Mouse (Mus musculus) midbrain, embryonic 11.5 days (tissue): ENCODE measurements around the gene Mfsd2b. TPM values are rescaled to one million over a fixed set of nuclear protein-coding genes. Genes with fewer than 3 reads are reported as not detected.
"Not testable (repeated sequence)": the region's sequence is repeated elsewhere in the genome, so short reads cannot be mapped to it uniquely, and the experiment has no call there.

Source experiments
- ATAC-seq: fragments of 200-750 bp; cut with Nextera tagmentation; 2 replicates; pipeline ENCODE4 v1.8.0; 2017; ENCODE audit warnings: moderate TSS enrichment, moderate library complexity; ENCODE audit not compliant: low FRiP score
- DNase-seq: peaks from one replicate; pipeline ENCODE4 v3.0.0; 2015; ENCODE audit warnings: low spot score; ENCODE audit errors: missing footprints
- H3K27ac ChIP-seq: fragments of 300-500 bp; sonication (generic); 2 replicates; pipeline ENCODE4 v1.5.1; 2014; ENCODE audit warnings: low read depth, low read length
- H3K27me3 ChIP-seq: fragments of 300-500 bp; sonication (generic); 2 replicates; pipeline ENCODE4 v1.6.1; 2014; ENCODE audit warnings: mild to moderate bottlenecking, low read length, moderate library complexity, mixed read lengths; ENCODE audit not compliant: control insufficient read depth, insufficient read depth
- H3K36me3 ChIP-seq: fragments of 300-500 bp; sonication (generic); 2 replicates; pipeline ENCODE4 v1.6.1; 2014; ENCODE audit warnings: mild to moderate bottlenecking, low read length, moderate library complexity, mixed read lengths; ENCODE audit not compliant: control insufficient read depth, insufficient read depth
- H3K4me1 ChIP-seq: fragments of 300-500 bp; sonication (generic); 2 replicates; pipeline ENCODE4 v1.6.1; 2014; ENCODE audit warnings: low read length; ENCODE audit not compliant: control insufficient read depth, insufficient read depth
- H3K4me2 ChIP-seq: fragments of 300-500 bp; sonication (generic); 2 replicates; pipeline ENCODE4 v1.6.1; 2014; ENCODE audit warnings: mild to moderate bottlenecking, moderate library complexity
- H3K4me3 ChIP-seq: fragments of 300-500 bp; sonication (generic); 2 replicates; pipeline ENCODE4 v1.5.1; 2014; ENCODE audit warnings: low read depth, low read length
- H3K9ac ChIP-seq: fragments of 300-500 bp; sonication (generic); 2 replicates; pipeline ENCODE4 v1.6.1; 2014; ENCODE audit warnings: low read length
- H3K9me3 ChIP-seq: fragments of 300-500 bp; sonication (generic); 2 replicates; pipeline ENCODE4 v1.6.1; 2016; ENCODE audit warnings: low read length; ENCODE audit not compliant: control insufficient read depth
- WGBS: fragments of 180-500 bp; shearing (Covaris S2); extraction: QIAGEN DNeasy Blood & Tissue Kit; methylation state at CpG from one replicate; pipeline ENCODE4 v1.1.7; 2014; 5-methylcytosine and 5-hydroxymethylcytosine counted together
- polyA plus RNA-seq: library from polyadenylated mRNA; unstranded; fragments of >200 nt; fragmentation: Nextera tagmentation; extraction: Ambion mirVana; gene quantifications from 2 replicates; pipeline ENCODE4 v1.2.1, GENCODE M21; 2014

Mfsd2b gene
- polyA plus RNA-seq, 1 experiment from 2014 or later: 3.6 TPM

DNA sequence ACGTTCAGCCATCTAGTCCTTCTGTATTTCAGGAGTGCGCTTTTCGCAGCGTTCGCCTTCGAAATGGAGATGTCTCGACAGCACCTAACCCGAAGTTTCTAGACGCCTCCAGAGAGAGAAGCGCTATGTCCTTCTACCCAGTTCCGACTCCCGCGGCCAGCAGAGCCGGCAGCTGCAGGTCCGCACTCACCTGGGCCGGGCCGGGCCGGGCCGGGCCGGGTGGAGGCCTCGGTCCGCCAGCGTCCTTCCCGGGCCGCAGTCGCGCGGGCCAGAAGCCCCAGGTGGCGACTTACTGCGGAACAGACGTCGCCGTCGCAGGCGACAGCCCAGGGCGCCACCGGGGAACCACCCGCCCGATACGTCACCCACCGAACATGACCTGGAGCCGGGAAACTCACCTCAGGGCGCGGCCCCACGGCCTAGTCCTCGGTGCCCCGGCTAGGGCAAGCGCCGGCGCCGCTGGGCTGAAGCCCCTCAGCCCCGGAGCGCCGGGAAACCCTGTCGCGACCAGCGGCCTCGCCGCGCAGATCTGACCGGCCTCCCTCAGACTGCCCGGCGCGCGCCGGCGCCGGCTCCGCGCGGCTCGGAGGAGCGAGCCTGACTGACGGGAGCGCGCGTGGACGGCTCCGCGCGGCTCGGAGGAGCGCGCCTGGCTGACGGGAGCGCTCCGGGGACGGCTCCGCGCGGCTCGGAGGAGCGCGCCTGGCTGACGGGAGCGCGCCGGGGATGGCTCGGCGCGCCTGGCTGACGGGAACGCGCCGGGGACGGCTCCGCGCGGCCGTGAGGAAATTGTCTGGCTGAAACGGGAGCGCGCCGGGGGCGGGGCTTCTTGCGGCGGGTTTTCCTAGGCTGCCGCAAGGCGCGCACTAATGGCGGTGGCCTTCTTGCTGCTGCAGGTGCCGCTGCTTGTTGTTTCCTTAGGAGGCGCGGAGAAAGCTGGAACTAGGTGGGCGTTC is 33.1 kb upstream of the Mfsd2b start, which contains the start of gene Ubxn2a:
Gene Ubxn2a, minus strand, starts transcription at position 755 of the 956 bp plus-strand sequence.
- peak within 1 kb of the TSS; percentile 76 for H3K9ac ChIP-seq
- peak within 1 kb of the TSS; percentile 57 for H3K4me3 ChIP-seq
- under 1% methylated on average over 113 of the region's 125 CpGs for WGBS
- H3K27ac ChIP-seq: no peak within 1 kb of the TSS; the same call in 1 of the 2 replicates
- no peaks in the 10 kb centered on the region for H3K4me1 ChIP-seq
- peak within 1 kb of the TSS; percentile 89 for H3K4me2 ChIP-seq
- peak; percentile 99 for DNase-seq
- peak; percentile 95 for ATAC-seq
- no peaks in the 10 kb centered on the region for H3K36me3 ChIP-seq
- no peaks in the 10 kb centered on the region for H3K9me3 ChIP-seq
- H3K27me3 ChIP-seq: no peaks in the 10 kb centered on the region

DNA sequence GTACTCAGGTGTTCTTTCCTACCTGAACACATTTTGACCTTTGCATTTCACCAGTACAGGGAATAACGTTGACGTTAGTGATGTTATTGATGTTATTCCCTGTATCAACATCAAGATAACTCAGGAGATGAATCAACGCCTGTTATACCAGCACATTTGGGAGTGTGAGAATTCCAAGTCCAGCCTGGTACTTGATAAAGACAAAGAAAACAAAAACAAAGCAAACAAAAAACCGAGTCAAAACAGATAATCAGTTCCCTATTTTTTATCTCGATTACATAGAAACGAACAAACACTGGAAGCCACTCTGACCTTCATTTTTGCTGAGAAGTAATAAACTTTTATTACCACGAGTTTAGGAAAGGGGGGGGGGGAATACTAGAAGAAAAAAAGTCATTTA is 32.3 kb upstream of the Mfsd2b start:
- Histone ChIP-seq H3K27ac (no peak overlapping the region), H3K9me3 (no peaks in the 10 kb centered on the region), H3K4me3 (peak overlapping the region; percentile 57), H3K4me1 (no peaks in the 10 kb centered on the region), H3K27me3 (no peaks in the 10 kb centered on the region), H3K36me3 (no peaks in the 10 kb centered on the region), H3K4me2 (peak overlapping the region; percentile 89), H3K9ac (peak overlapping the region; percentile 76)
- ATAC-seq: no peak
- 66% methylated on average over 7 of the region's 7 CpGs for WGBS
- DNase-seq: no peak

DNA sequence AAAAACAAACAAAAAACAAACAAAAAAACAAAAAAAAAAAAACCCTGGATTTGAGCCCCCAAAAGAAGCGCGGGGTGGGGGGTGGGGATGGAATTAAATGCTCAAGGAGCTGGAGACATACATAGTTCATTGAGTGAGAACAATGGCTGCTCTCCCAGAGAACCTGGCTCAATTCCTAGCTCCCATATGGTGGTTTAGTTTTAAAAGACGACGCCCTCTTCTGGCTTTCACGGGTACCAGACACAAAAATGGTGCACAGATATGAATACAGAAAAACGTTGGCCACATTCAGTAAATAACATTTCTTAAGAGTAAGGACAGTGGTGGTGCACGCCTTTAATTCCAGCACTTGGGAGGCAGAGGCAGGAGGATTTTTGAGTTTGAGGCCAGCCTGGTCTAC is 31.8 kb upstream of the Mfsd2b start:
- Histone ChIP-seq H3K9ac (no peak overlapping the region), H3K4me1 (no peaks in the 10 kb centered on the region), H3K27me3 (no peaks in the 10 kb centered on the region), H3K9me3 (no peaks in the 10 kb centered on the region), H3K4me3 (no peak overlapping the region), H3K27ac (no peak overlapping the region), H3K36me3 (no peaks in the 10 kb centered on the region), H3K4me2 (no peak overlapping the region)
- WGBS: 77% methylated on average over 7 of the region's 7 CpGs
- ATAC-seq (no peak), DNase-seq (no peak)

DNA sequence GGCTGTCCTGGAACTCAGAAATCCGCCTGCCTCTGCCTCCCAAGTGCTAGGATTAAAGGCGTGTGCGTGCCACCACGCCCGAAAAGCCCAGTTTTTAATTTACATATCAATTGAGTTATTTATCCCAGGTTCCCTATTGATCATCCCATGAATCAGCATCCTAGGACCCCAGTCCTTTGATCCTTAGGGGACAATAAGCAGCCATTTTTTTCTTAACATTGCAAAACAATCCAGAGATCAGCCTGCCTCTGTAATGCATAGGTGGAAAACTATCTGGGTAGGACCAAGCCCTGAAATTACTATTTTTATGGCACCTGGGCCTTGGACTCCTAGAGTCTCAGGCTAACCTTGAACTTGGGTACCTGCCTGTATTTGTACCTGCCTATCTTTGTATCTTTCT is 23.9 kb upstream of the Mfsd2b start:
- Histone ChIP-seq H3K4me1 (no peaks in the 10 kb centered on the region), H3K27ac (no peak overlapping the region), H3K36me3 (no peaks in the 10 kb centered on the region), H3K9ac (no peak overlapping the region), H3K4me3 (no peak overlapping the region), H3K27me3 (no peaks in the 10 kb centered on the region), H3K4me2 (no peak overlapping the region), H3K9me3 (no peaks in the 10 kb centered on the region)
- ATAC-seq (no peak), DNase-seq (no peak)
- WGBS: 89% methylated on average over 5 of the region's 5 CpGs

DNA sequence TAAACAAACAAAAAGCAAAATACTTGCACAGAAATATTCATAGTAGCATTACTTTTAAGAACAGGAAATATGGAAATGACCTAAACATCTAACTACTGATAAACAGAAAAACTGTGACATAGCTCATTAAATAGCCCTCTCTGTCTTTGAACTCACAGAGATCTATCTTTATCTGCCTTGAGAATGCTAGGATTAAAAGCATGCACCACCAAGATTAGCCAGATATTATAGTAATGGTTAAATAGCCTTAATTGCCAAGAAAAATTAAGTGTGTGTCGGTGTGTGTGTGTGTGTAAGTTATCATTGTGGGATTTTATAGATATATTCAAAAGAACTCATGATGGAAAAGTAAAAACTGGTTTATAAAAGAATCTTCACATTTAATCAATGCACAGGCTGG is 15.7 kb upstream of the Mfsd2b start:
- Histone ChIP-seq H3K4me1 (no peaks in the 10 kb centered on the region), H3K4me2 (no peak overlapping the region), H3K4me3 (no peak overlapping the region), H3K27me3 (no peaks in the 10 kb centered on the region), H3K27ac (no peak overlapping the region), H3K9me3 (no peaks in the 10 kb centered on the region), H3K9ac (no peak overlapping the region), H3K36me3 (no peaks in the 10 kb centered on the region)
- 96% methylated on average over 1 of the region's 1 CpGs for WGBS
- DNase-seq (no peak), ATAC-seq (no peak)

DNA sequence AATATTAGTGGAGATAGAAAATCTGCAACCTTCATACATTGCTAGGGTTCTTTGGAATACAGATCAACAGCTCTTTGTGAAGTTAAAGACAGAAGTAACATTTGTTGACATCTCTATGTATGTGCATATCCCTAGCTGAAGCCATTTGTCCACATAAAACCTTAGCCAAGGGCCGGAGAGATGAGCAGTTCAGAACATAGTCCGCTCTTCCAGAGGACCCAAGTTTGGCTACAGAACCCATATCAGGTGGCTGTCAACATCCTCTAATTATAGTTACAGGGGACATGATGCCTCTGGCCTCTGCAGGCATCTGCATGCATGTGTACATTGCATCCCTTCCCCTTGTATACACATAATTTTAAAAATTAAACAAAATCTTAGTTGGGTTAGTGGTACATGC is 15.1 kb upstream of the Mfsd2b start:
- H3K9me3 ChIP-seq: no peaks in the 10 kb centered on the region
- H3K4me1 ChIP-seq: no peaks in the 10 kb centered on the region
- DNase-seq (peak; percentile 53), ATAC-seq (no peak)
- H3K4me2 ChIP-seq: no peak overlapping the region
- WGBS: 92% methylated on average over 2 of the region's 2 CpGs
- no peak overlapping the region for H3K4me3 ChIP-seq
- H3K9ac ChIP-seq: no peak overlapping the region
- H3K36me3 ChIP-seq: no peaks in the 10 kb centered on the region
- H3K27me3 ChIP-seq: no peaks in the 10 kb centered on the region
- no peak overlapping the region for H3K27ac ChIP-seq

DNA sequence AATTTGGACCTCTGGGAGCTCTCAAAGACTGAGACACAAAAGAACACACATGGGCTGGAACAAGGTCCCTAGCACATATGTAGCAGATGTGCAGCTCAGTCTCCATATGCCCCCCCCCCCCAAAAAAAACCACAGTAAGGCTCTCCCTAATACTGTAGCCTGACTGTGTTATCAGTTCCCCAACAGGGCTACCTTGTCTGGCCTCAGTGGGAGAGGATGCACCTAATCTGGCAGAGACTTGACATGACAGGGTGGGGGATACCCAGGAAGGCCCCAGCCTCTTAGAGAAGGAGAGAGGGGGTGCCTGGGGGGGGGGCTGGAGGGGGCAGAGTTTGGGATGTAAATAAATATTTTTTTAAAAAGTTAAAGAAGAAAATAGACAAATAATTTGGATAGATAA is 14.6 kb upstream of the Mfsd2b start:
- Histone ChIP-seq H3K36me3 (no peaks in the 10 kb centered on the region), H3K4me2 (no peak overlapping the region), H3K4me1 (no peaks in the 10 kb centered on the region), H3K27me3 (no peaks in the 10 kb centered on the region), H3K27ac (no peak overlapping the region), H3K9ac (no peak overlapping the region), H3K9me3 (no peaks in the 10 kb centered on the region), H3K4me3 (no peak overlapping the region)
- ATAC-seq (no peak), DNase-seq (no peak)

DNA sequence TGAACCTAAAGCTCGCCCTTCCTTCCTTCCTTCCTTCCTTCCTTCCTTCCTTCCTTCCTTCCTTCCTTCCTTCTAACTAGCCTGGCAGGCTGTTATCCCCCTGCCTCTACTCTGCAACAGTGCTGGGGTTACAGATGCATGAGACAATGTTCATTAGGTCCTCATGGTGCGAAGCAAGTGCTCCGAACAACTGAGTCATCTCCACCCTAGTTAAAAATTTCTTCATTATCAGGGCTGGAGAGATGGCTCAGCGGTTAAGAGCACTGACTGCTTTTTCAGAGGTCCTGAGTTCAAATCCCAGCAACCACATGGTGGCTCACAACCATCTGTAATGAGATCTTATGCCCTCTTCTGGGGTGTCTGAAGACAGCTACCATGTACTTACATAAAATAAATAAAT is 12.4 kb upstream of the Mfsd2b start:
- not testable (repeated sequence) for H3K4me1 ChIP-seq, ATAC-seq

DNA sequence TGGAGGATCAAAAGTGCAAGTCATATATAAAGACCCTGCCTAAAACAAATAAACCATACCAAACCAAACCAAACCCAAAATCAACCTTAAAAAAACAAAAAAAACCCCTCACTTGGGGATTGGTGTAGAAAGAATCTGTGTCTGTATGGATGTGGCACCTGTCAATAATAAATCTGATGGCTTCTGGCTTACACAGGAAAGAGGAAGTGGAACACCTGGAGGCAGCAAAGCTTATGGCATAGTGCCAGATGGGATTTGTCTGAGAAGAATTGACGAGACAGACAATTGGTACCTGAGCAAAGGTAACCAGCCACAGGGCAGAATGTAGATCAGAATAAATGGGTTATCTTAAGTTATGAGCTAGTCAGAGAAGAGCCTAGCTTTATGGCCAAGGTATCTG is 10.9 kb upstream of the Mfsd2b start:
- WGBS: 87% methylated on average over 1 of the region's 1 CpGs
- DNase-seq: no peak

More for the DNA sequence above, 12.4 kb upstream of the Mfsd2b start:
- H3K9me3 ChIP-seq, H3K9ac ChIP-seq, H3K27ac ChIP-seq, DNase-seq, H3K4me3 ChIP-seq, H3K36me3 ChIP-seq, H3K27me3 ChIP-seq, H3K4me2 ChIP-seq: not testable (repeated sequence)
- WGBS: 95% methylated on average over 4 of the region's 4 CpGs

More for the DNA sequence above, 10.9 kb upstream of the Mfsd2b start:
- Histone ChIP-seq H3K9ac (no peak overlapping the region), H3K4me2 (no peak overlapping the region), H3K4me1 (no peaks in the 10 kb centered on the region), H3K4me3 (no peak overlapping the region), H3K36me3 (no peaks in the 10 kb centered on the region), H3K9me3 (no peaks in the 10 kb centered on the region), H3K27ac (no peak overlapping the region), H3K27me3 (no peaks in the 10 kb centered on the region)
- no peak for ATAC-seq
